Mouse (Mus musculus) forebrain, postnatal 0 days (tissue): ENCODE measurements at regions not wholly inside any gene's neighbourhood (a gene's known extent, or its start where the extent isn't known, plus 50 kb on each side); places are given as distances from the start of the nearest gene placed in this dataset.
"Not testable (repeated sequence)": the region's sequence is repeated elsewhere in the genome, so short reads cannot be mapped to it uniquely, and the experiment has no call there.

Source experiments
- ATAC-seq: fragments of 200-750 bp; cut with Nextera tagmentation; 2 replicates; pipeline ENCODE4 v1.8.0; 2017; ENCODE audit warnings: mild to moderate bottlenecking, moderate library complexity
- DNase-seq: peaks from one replicate; pipeline ENCODE4 v3.0.0-alpha.2; 2015
- H3K27ac ChIP-seq: fragments of 300-500 bp; sonication (generic); 2 replicates; pipeline ENCODE4 v1.5.1; 2014; ENCODE audit warnings: low read depth, mild to moderate bottlenecking, antibody characterized with exemption, low read length, moderate library complexity, mixed read lengths
- H3K27me3 ChIP-seq: fragments of 300-500 bp; sonication (generic); 2 replicates; pipeline ENCODE4 v1.6.1; 2014; ENCODE audit warnings: mild to moderate bottlenecking, low read length, mixed read lengths; ENCODE audit not compliant: insufficient read depth
- H3K36me3 ChIP-seq: fragments of 300-500 bp; sonication (generic); 2 replicates; pipeline ENCODE4 v1.6.1; 2014; ENCODE audit warnings: mild to moderate bottlenecking, moderate library complexity; ENCODE audit not compliant: insufficient read depth
- H3K4me1 ChIP-seq: fragments of 300-500 bp; sonication (generic); 2 replicates; pipeline ENCODE4 v1.6.1; 2014; ENCODE audit warnings: antibody characterized with exemption; ENCODE audit not compliant: insufficient read depth
- H3K4me2 ChIP-seq: fragments of 300-500 bp; sonication (generic); 2 replicates; pipeline ENCODE4 v1.6.1; 2014; ENCODE audit warnings: low read depth, mild to moderate bottlenecking, moderate library complexity
- H3K4me3 ChIP-seq: fragments of 300-500 bp; sonication (generic); 2 replicates; pipeline ENCODE4 v1.5.1; 2014; ENCODE audit warnings: low read depth, low read length, mixed read lengths
- H3K9ac ChIP-seq: fragments of 300-500 bp; sonication (generic); 2 replicates; pipeline ENCODE4 v1.6.1; 2014; ENCODE audit warnings: mild to moderate bottlenecking
- H3K9me3 ChIP-seq: fragments of 300-500 bp; sonication (generic); 2 replicates; pipeline ENCODE4 v1.6.1; 2016; ENCODE audit warnings: low read length
- CTCF ChIP-seq: sonication (generic); IDR thresholded peaks from 2 replicates; pipeline ENCODE4 v1.5.1; 2016; ENCODE audit warnings: antibody characterized with exemption, control low read depth, low read depth
- WGBS: fragments of 180-500 bp; shearing (Covaris S2); extraction: QIAGEN DNeasy Blood & Tissue Kit; methylation state at CpG from one replicate; pipeline ENCODE4 v1.1.7; 2014; 5-methylcytosine and 5-hydroxymethylcytosine counted together

DNA sequence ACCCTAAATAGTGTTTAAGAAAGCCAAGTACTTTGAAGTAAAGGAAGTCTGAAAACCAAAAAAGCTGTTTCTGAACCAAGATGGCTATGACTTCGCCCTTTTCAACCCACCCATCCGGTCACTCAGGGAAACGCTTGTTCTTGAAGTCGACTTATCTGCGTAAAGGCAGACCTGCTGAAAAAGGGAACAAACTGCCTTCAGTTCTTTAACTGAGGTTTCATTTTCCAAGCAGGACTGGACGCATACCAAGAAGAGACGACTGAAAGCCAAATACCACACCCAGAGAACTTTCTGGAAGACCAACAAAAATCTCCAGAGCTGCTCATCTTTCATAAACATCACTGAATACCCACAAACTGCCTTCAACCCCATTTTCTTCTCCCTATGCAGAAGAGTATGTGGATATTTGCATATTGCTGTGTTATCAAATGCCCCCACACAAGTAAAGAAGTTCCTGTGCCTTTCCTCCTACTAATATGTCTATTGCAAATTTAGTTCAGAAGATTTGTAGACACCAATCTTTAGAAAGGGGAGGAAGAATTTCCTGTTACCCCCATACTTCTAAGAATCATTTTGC is 103.5 kb upstream of the Fam3c start:
- whole genome bisulfite sequencing: 90% methylated on average over 7 of the region's 7 CpGs
- H3K27me3 ChIP-seq: no peaks in the 10 kb centered on the region
- no peaks in the 10 kb centered on the region for H3K9me3 ChIP-seq
- H3K4me1 ChIP-seq: no peaks in the 10 kb centered on the region
- H3K27ac ChIP-seq: no peak overlapping the region
- no peak overlapping the region for H3K4me3 ChIP-seq
- TF ChIP-seq CTCF: no peak
- ATAC-seq (no peak), DNase-seq (no peak)
- no peak overlapping the region for H3K9ac ChIP-seq
- no peak overlapping the region for H3K4me2 ChIP-seq
- no peaks in the 10 kb centered on the region for H3K36me3 ChIP-seq

DNA sequence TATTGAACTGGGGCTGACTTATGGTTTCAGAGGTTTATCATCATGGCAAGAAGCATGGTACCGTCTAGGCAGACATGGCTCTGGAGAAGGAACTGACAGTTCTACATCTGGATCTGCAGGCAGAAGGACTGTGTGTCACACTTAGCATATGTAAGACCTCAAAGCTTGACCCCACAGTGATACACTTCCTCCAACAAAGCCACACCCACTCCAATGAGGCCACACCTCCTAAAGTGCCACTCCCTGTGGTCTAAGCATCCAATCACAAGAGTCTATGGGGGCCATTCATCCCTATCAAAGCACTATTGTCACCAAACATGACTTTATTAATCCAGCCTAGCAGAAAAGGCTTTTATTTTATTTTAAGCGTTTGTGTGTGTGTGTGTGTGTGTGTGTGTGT is 96.2 kb upstream of the Fam3c start:
- no peaks in the 10 kb centered on the region for H3K36me3 ChIP-seq
- WGBS: 70% methylated on average over 2 of the region's 2 CpGs
- ATAC-seq: no peak
- H3K27ac ChIP-seq: no peak overlapping the region
- H3K9me3 ChIP-seq: no peaks in the 10 kb centered on the region
- no peak overlapping the region for H3K4me3 ChIP-seq
- H3K4me1 ChIP-seq: no peaks in the 10 kb centered on the region
- TF ChIP-seq CTCF: no peak
- no peaks in the 10 kb centered on the region for H3K27me3 ChIP-seq
- DNase-seq: no peak
- no peak overlapping the region for H3K4me2 ChIP-seq
- no peak overlapping the region for H3K9ac ChIP-seq

DNA sequence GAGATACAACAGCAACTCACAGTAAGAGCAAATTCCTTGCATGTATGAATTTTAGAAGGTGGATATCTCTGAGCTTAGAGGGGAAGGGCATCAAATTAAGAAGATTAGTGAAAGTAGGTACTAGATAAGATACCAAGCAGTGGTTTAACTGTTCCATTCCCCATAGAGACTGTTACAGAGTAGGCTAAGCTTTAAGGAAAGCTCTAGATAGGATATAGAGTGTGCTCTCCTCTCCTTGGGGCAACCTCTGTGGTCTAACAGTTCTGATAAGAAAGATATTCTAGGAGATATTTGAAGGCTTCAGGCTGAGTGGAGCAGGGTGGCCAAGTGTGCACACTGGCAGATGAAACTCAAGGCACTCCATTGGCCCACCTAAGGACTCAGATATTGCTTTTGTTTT is 94.5 kb upstream of the Fam3c start:
- Histone ChIP-seq H3K4me1 (no peaks in the 10 kb centered on the region), H3K27me3 (no peaks in the 10 kb centered on the region), H3K36me3 (no peaks in the 10 kb centered on the region), H3K27ac (no peak overlapping the region), H3K4me3 (no peak overlapping the region), H3K4me2 (no peak overlapping the region), H3K9me3 (no peaks in the 10 kb centered on the region), H3K9ac (no peak overlapping the region)
- DNase-seq: no peak
- no peak for ATAC-seq
- no peak for TF ChIP-seq CTCF

DNA sequence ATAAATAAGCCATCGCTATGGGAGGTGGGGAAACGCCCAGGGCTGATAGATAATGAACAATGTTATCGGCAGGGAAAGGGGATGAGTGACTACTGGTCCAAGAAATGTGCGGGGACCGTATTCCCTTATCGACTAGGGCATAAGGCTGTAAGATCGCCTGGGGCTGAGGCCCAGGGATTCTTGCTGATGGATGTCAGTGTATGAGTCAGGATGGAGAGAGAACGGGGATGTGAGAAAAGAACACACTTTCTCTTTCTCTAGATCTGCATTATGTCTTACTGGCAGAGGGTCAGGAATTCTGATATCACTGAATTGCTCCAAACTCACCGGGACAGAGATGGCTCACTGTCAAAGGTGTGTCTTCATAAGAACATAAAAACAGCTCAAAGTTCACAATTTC is 92.9 kb upstream of the Fam3c start:
- no peaks in the 10 kb centered on the region for H3K4me1 ChIP-seq
- 92% methylated on average over 9 of the region's 9 CpGs for WGBS
- no peaks in the 10 kb centered on the region for H3K9me3 ChIP-seq
- no peaks in the 10 kb centered on the region for H3K36me3 ChIP-seq
- TF ChIP-seq CTCF: no peak
- DNase-seq (no peak), ATAC-seq (no peak)
- no peak overlapping the region for H3K4me3 ChIP-seq
- no peak overlapping the region for H3K27ac ChIP-seq
- no peak overlapping the region for H3K4me2 ChIP-seq
- no peaks in the 10 kb centered on the region for H3K27me3 ChIP-seq
- H3K9ac ChIP-seq: no peak overlapping the region

DNA sequence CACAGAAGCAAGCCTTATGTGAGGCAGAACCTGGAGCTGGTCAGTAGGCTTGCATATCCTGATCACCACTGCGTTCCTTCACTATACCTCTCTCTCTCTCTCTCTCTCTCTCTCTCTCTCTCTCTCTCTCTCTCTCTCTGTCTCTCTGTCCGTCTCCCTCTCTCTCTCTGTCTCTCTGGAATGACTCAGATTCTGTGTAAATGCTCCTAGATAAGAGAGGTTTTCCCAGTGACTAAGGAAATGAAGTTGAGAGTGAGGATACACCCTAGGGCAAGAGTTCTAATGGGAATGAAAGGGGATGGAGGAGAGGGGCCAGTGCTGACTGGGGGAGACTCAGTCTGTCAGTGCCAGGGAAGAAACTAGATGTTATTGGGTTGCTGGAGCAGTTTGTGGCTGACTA is 91.6 kb upstream of the Fam3c start:
- Histone ChIP-seq H3K27me3 (no peaks in the 10 kb centered on the region), H3K27ac (no peak overlapping the region), H3K4me3 (no peak overlapping the region), H3K9ac (no peak overlapping the region), H3K9me3 (no peaks in the 10 kb centered on the region), H3K4me1 (no peaks in the 10 kb centered on the region), H3K36me3 (no peaks in the 10 kb centered on the region), H3K4me2 (no peak overlapping the region)
- no peak for DNase-seq
- no peak for ATAC-seq
- TF ChIP-seq CTCF: no peak
- WGBS: 91% methylated on average over 2 of the region's 2 CpGs

DNA sequence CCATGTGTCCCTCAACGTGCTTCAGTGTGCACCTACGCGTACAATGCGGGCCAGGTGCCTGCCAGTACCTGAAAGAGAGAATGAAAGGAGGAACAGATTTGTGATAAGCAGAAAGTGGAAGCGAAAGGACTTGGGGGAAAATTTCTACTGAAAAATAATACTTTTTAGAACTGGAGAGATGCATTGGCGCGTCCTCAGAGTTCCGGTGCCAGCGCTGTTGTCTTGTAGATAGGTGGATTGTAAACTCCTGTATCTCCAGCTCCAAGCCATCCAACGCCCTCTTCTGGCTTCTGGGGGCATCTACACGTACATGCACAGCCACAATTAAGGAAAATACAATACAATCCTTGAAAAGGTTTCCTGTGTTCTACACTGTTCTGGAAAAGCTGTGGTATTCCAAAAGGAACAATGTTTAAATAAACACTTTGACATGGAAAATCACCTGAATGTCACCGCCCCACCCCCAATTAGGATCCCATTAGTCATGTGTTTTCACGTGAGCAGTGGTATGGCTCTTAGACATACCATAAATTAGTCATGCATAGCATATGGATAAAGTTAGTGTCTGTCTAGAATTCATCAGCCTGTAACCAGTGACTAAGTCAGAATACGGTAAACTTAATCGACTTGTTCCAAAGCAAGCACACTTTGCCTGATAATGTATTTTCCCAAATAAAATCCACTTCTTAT is 90.7 kb upstream of the Fam3c start:
- Histone ChIP-seq H3K27ac (no peak overlapping the region), H3K4me2 (no peak overlapping the region), H3K4me1 (no peaks in the 10 kb centered on the region), H3K27me3 (no peaks in the 10 kb centered on the region), H3K9ac (no peak overlapping the region), H3K36me3 (no peaks in the 10 kb centered on the region), H3K4me3 (no peak overlapping the region), H3K9me3 (no peaks in the 10 kb centered on the region)
- DNase-seq (no peak), ATAC-seq (no peak)
- TF ChIP-seq CTCF: no peak
- 87% methylated on average over 15 of the region's 15 CpGs for WGBS

DNA sequence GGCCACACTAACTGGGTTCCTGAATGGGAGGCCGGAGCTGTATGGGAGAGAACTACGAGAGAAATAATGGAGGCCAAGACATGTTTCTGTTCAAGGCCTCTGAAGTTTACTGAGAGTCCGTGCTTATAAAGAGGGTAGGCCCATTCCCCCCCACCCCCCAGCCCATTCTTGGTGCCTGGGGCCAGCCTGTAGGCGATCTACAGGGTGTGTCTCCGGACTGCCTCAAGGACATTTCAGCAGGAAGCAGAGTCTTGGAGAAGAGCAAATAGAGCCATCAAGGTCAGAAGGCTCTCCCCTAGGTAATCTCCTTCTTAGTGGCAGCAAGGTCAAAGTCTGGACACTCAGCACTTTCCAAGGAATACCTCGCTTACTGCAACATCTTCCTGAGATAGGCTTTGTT is 88.8 kb upstream of the Fam3c start:
- H3K27me3 ChIP-seq, H3K4me2 ChIP-seq, DNase-seq, ATAC-seq, H3K9ac ChIP-seq, H3K9me3 ChIP-seq, H3K4me1 ChIP-seq, H3K27ac ChIP-seq, H3K36me3 ChIP-seq, H3K4me3 ChIP-seq: not testable (repeated sequence)
- 93% methylated on average over 6 of the region's 6 CpGs for WGBS
